In the genomic region with DNA sequence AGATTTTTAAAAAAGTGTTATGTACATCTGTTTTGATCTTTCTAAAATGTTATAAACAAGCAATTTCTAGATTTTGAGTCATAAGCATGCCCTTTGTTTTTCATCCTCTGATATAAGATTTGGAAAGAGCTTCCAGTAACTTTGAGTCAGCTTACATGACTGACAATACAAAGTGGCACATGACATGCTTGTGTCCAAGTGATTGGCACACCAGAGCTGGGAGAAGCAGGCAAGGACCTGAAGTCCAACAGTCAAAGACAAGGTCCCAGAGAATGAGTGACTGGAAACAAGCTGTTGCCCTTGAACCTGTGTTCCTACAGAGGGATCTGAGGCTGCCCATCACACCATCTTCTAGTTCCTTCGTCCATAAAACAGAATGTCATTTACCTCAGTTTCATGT, we compare ENCODE assay signal across 12 mouse cellular contexts.
DNase-seq lines count a peak whose midpoint lies in the region; ATAC-seq and TF ChIP-seq lines count a peak whose summit lies in the region.
"Had no signal": no experiment of that assay in that cellular context is flagged by ENCODE, and none has a peak within 500 bp of the region (broad histone marks: within the 10 kb centered on the region; RNA-seq: fewer than 3 reads in every experiment).

No protein-coding gene starts in this region.

- H3K4me3 ChIP-seq in forebrain, postnatal 0 days (ENCODE audit: low read depth, low read length), result no peak overlapping the region
- H3K4me3 ChIP-seq in forebrain, embryonic 15.5 days, result no peak overlapping the region
- H3K4me3 ChIP-seq in liver, postnatal 0 days (ENCODE audit: low read depth, low read length), result no peak overlapping the region
- H3K4me3 ChIP-seq in liver, embryonic 12.5 days, result no peak overlapping the region
- no peak overlapping the region for H3K4me3 ChIP-seq in embryonic fibroblast, embryonic 13.5 days (ENCODE audit: insufficient read depth, low read length)
- H3K4me3 ChIP-seq: embryonic facial prominence, embryonic 12.5 days; forebrain, embryonic 10.5 days had no signal

- H3K9ac ChIP-seq in forebrain, postnatal 0 days, result no peak overlapping the region
- no peak overlapping the region for H3K9ac ChIP-seq in forebrain, embryonic 15.5 days (replicated peaks)
- H3K9ac ChIP-seq in liver, postnatal 0 days (replicated peaks), result no peak overlapping the region
- H3K9ac ChIP-seq in liver, embryonic 12.5 days, result no peak overlapping the region
- H3K9ac ChIP-seq: embryonic facial prominence, embryonic 12.5 days; hindbrain, embryonic 14.5 days had no signal

- no peak for TF ChIP-seq EP300 in liver, postnatal 0 days (IDR thresholded peaks at IDR 0.05; ENCODE audit: low read depth)

- no peaks in the 10 kb centered on the region for H3K36me3 ChIP-seq in forebrain, postnatal 0 days (ENCODE audit: insufficient read depth)
- H3K36me3 ChIP-seq in forebrain, embryonic 15.5 days, result no peaks in the 10 kb centered on the region
- H3K36me3 ChIP-seq in liver, postnatal 0 days (replicated peaks; ENCODE audit: insufficient read depth, low read length), result no peaks in the 10 kb centered on the region
- H3K36me3 ChIP-seq in liver, embryonic 12.5 days, result no peaks in the 10 kb centered on the region
- H3K36me3 ChIP-seq: embryonic facial prominence, embryonic 12.5 days; forebrain, embryonic 10.5 days had no signal

- ATAC-seq in forebrain, postnatal 0 days, result peak; percentile 34; the same call in 1 of the 2 replicates
- ATAC-seq in forebrain, embryonic 15.5 days (replicated peaks), result no peak
- peak; percentile 66 for ATAC-seq in liver, postnatal 0 days
- no peak for ATAC-seq in liver, embryonic 12.5 days

- no peak for TF ChIP-seq CTCF in forebrain, postnatal 0 days (IDR thresholded peaks at IDR 0.05; ENCODE audit: low read depth)
- TF ChIP-seq CTCF in liver, postnatal 0 days (IDR thresholded peaks at IDR 0.05; ENCODE audit: low read depth), result no peak
- TF ChIP-seq CTCF in embryonic fibroblast, embryonic 13.5 days (IDR thresholded peaks at IDR 0.05; ENCODE audit: borderline replicate concordance, insufficient read depth, low read length), result no peak

- TF ChIP-seq POLR2A in embryonic fibroblast, embryonic 13.5 days (IDR thresholded peaks at IDR 0.05; ENCODE audit: low read depth, low read length), result no peak

- H3K27ac ChIP-seq in forebrain, postnatal 0 days (ENCODE audit: low read depth, low read length), result no peak overlapping the region
- H3K27ac ChIP-seq in forebrain, embryonic 15.5 days (replicated peaks), result no peak overlapping the region
- no peak overlapping the region for H3K27ac ChIP-seq in liver, postnatal 0 days (ENCODE audit: low read depth)
- H3K27ac ChIP-seq in liver, embryonic 12.5 days, result no peak overlapping the region
- H3K27ac ChIP-seq in embryonic fibroblast, embryonic 13.5 days (ENCODE audit: insufficient read depth, low read length), result peak overlapping the region; percentile 51; the same call in 1 of the 2 replicates
- H3K27ac ChIP-seq: embryonic facial prominence, embryonic 12.5 days; forebrain, embryonic 10.5 days; hindbrain, embryonic 14.5 days had no signal

- 69% methylated on average over 1 of the region's 1 CpGs for WGBS in forebrain, postnatal 0 days
- 74% methylated on average over 1 of the region's 1 CpGs for WGBS in forebrain, embryonic 15.5 days
- WGBS in liver, postnatal 0 days (ENCODE audit: insufficient replicate concordance), result 75% methylated on average over 1 of the region's 1 CpGs
- WGBS in liver, embryonic 12.5 days (ENCODE audit: insufficient replicate concordance), result 56% methylated on average over 1 of the region's 1 CpGs

- no peak for DNase-seq in forebrain, postnatal 0 days
- no peak for DNase-seq in liver, postnatal 0 days
- peak; percentile 15 for DNase-seq in kidney, postnatal 14 days
- no peak for DNase-seq in natural killer cell, adult 2 months (ENCODE audit: low spot score in 2 of 2)
- no peak for DNase-seq in layer of hippocampus, adult 9-11 months
- DNase-seq: thymus, adult 2 months had no signal

- no peak overlapping the region for H3K4me2 ChIP-seq in forebrain, postnatal 0 days (ENCODE audit: low read depth)
- no peak overlapping the region for H3K4me2 ChIP-seq in forebrain, embryonic 15.5 days (replicated peaks)
- no peak overlapping the region for H3K4me2 ChIP-seq in liver, postnatal 0 days (ENCODE audit: low read depth, low read length)
- H3K4me2 ChIP-seq in liver, embryonic 12.5 days, result no peak overlapping the region
- H3K4me2 ChIP-seq: embryonic facial prominence, embryonic 12.5 days; hindbrain, embryonic 14.5 days had no signal

- H3K9me3 ChIP-seq in forebrain, postnatal 0 days (ENCODE audit: low read length), result no peaks in the 10 kb centered on the region
- H3K9me3 ChIP-seq in forebrain, embryonic 15.5 days, result no peaks in the 10 kb centered on the region
- no peaks in the 10 kb centered on the region for H3K9me3 ChIP-seq in liver, postnatal 0 days (ENCODE audit: low read length)
- no peaks in the 10 kb centered on the region for H3K9me3 ChIP-seq in liver, embryonic 12.5 days (replicated peaks)
- H3K9me3 ChIP-seq: embryonic facial prominence, embryonic 12.5 days; forebrain, embryonic 10.5 days had no signal

- H3K27me3 ChIP-seq in forebrain, postnatal 0 days (ENCODE audit: insufficient read depth, low read length), result no peaks in the 10 kb centered on the region
- H3K27me3 ChIP-seq in forebrain, embryonic 15.5 days, result no peaks in the 10 kb centered on the region
- no peaks in the 10 kb centered on the region for H3K27me3 ChIP-seq in liver, postnatal 0 days (ENCODE audit: insufficient read depth, low read length)
- no peaks in the 10 kb centered on the region for H3K27me3 ChIP-seq in liver, embryonic 12.5 days (replicated peaks)
- H3K27me3 ChIP-seq: embryonic facial prominence, embryonic 12.5 days had no signal

- no peaks in the 10 kb centered on the region for H3K4me1 ChIP-seq in forebrain, postnatal 0 days (ENCODE audit: insufficient read depth)
- no peaks in the 10 kb centered on the region for H3K4me1 ChIP-seq in forebrain, embryonic 15.5 days
- no peaks in the 10 kb centered on the region for H3K4me1 ChIP-seq in liver, postnatal 0 days (ENCODE audit: insufficient read depth)
- H3K4me1 ChIP-seq in liver, embryonic 12.5 days, result no peaks in the 10 kb centered on the region
- H3K4me1 ChIP-seq in embryonic fibroblast, embryonic 13.5 days (ENCODE audit: control insufficient read depth, insufficient read depth, low read length), result no peaks in the 10 kb centered on the region
- H3K4me1 ChIP-seq: embryonic facial prominence, embryonic 12.5 days; forebrain, embryonic 10.5 days had no signal

Comparison
In these comparisons a context has a peak if more than half of its experiments do, and no peak if none do; other contexts are left out.
1. ATAC-seq: peak in forebrain, postnatal 0 days (single experiment) and liver, postnatal 0 days (single experiment); none in forebrain, embryonic 15.5 days (single experiment) and liver, embryonic 12.5 days (single experiment).